Mouse (Mus musculus) gastrocnemius, postnatal 25 days (tissue): ENCODE measurements around the gene Ttpal. TPM values are rescaled to one million over a fixed set of nuclear protein-coding genes. Genes with fewer than 3 reads are reported as not detected.
A peak's percentile ranks its signal among the peaks of the same experiment; 100 is the strongest.
"Not testable (repeated sequence)": the region's sequence is repeated elsewhere in the genome, so short reads cannot be mapped to it uniquely, and the experiment has no call there.

Source experiments
- DNase-seq: peaks from one replicate; pipeline ENCODE4 v3.0.0; 2022
- total RNA-seq, 2 experiments: library from RNA; stranded (reverse); gene quantifications; 1 replicate in 1 of 2; 2 replicates in 1 of 2; pipeline ENCODE4 v1.2.3; 2021

Ttpal gene
- total RNA-seq, 2 experiments from 2014 or later: 4.8 to 5.6 TPM

DNA sequence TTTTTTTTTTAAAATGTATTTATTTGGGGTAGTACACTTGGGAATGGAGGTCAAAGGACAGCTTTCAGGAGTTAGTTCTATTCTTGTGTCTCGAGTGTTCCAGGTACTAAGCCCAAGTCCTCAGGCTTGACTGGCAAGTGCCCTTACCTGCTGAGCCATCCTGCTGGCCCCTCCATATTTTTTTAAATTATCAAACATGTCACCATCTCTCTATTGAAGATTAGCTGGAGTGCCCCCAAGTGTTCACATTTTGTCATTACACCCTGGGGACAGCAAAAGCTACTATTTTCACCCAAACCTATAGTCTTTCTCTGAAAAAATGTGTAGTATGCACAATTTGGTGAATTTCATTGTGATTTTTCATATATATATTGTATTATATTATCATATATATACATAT lies 10.0 kb upstream of the Ttpal start:
- no peak for DNase-seq

DNA sequence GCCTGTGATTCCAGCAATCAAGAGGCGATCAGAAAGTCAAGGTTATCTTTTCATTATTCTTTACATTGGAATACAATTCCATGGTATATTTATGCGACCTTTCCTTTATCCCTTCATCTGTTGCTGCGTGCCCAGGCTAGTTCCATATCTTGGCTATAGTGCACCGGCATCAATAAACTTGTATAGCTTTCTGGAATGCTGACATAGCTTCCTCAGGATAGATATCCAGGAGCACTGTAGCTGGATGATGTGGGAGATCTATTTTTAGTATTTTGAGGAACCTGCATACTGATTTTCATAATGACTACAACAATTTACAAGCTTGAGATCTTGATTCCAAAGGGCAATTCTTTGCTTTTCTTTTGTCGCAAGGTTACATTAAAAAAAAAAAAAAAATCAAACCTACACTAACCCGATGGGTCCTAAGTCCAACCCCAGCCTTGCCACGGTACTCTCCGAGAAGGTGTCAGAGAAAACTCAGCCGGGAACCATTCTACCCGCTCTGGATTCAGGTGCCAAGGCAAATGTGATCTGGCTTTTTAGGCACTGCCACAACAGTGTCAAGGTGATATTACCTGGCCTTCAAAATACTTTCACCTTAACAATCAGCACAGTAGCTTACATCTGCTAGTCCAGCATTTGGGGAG lies 8.4 kb upstream of the Ttpal start:
- no peak for DNase-seq

DNA sequence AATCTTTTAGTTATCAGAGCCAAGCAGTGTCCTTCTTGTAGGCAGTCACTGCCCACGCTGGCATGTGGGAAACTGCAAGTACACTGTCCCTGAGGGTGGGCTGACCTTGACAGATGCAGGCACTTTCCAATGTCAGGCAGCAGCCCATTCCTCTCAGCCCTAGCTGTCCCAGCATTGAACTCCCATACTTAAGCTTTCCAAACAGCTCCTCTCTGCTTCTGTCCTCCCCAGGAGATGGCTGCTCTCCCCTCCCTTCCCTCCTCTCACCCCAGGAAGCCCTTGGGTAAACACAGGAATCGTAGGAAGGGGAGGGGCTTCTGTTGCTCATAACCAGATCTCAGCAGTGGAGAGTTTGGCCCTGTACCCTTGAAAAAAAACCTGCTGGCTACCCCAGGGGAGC lies 7.0 kb upstream of the Ttpal start:
- peak; percentile 48 for DNase-seq

DNA sequence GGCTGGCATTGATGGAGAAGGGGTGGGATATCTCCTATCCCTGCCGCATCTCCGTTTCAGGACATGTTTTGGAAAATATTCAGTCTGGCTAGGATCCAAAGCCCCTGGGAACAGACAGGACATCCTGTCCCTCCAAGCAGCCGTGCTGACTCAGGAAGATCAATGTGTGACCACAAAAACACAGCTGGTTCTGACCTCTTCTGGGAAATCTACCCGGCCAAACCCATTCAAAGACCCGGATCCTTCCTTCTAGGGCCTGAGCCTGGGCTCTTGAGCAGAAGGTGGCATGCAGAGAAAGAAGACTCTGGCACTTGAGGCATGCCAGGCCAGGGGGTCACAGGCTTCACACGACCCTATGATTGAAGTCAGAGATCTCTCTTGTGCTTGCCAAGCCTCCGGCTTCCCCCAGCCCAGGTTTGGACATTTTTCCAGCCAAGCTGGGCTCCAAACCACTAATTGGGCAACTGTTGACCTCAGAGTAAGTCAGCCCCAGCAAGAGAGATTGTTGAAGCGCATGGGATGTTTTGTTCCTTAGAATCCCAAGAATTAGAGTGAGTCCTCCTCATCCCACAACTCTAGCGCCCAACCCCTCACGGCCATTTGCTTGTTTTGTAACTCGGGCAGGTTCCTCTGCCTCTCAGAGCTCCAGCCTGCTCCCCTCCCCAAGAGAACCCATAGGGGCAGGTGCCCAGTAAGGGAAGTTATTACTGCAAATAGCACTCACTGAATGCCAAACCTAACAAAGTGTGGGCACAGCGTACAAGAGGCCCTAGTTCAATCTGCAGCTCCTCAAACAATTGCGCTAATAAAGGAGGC lies 5.8 kb upstream of the Ttpal start:
- peak; percentile 82 for DNase-seq

DNA sequence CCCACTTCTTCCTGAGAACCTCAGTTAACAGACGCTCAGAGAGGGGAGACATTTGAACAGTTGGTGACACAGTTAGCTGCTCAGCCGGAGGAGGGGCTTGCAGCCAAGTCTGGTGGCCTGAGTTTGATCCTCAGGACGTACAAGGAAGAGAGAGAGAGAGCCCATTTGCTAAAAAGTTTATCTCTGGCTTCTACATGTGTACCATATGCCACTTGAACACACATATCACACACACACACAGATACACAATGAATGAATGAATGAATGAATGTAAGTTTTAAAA lies 5.3 kb upstream of the Ttpal start:
- DNase-seq: no peak

DNA sequence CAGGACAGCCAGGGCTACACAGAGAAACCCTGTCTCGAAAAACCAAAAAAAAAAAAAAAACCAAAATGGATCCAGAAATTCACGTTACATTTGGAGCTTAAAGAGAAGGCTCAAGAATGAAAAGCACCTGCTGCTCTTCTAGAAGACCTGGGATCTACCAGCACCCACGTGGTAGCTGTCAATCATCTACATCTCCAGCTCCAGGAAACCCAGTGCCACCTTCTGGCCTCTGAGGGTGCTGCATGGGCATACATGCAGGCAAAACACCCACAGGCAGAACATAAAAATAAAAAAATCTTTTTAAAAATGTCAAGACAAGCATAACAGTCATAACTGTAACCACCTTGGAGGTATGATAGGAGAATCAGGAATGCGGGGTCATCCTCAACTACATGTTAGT lies 4.5 kb upstream of the Ttpal start:
- no peak for DNase-seq

DNA sequence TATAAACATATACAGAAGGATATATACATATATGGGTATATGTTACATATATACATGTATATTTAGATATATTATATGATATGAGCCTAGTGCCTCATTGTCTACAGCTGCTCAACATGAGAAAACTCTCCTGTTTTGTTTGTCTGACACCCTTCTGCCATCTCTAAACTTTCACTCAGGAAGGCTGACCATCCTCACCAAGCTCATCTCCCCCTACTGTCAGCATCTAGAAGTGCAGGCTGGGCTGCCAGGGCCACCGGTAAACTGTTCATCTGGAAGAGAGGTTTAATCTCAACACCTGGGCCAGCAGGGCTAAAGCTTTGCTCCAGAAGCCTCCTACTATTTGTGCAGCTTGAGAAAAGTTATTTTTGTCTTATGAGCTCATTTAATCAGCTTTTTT lies 2.9 kb upstream of the Ttpal start:
- peak; percentile 41 for DNase-seq

DNA sequence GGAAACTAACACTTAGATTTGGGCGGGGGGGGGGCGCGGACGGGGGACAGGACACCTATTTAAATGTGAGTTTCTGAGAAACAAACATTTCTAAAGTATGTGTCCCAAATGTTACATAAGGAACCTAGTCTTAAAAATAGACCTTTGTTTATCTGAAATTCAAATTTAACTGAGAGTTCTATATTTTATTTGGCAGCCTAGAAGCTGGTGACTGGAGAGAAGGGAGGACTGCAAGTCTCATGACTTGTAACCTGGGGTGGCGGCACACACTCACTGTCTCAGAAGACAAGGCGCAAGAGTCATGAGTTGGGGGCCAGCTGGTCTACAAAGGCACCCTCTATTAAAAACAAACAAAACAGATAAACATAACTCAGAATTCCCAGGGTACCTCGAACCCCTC lies 1.0 kb upstream of the Ttpal start:
- DNase-seq: no peak

DNA sequence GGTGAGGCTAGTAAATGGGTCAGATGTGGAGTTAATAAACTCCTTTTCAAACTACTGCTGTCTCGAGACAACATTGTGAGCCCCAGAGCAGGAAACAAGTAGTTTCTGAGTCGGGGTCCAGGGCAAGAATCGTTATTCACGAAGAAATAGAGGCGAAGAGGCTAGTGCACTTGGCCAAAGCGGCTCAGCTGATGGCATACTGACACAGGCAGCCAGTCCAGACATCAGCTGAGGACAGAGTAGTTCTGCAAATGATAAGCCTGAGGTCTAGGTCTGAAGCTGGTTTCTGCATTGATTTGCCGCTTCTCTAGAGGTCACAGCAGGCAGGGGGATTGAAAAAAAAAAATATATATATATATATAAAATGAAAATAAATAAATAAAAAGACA lies 408 bp upstream of the Ttpal start:
- no peak for DNase-seq

DNA sequence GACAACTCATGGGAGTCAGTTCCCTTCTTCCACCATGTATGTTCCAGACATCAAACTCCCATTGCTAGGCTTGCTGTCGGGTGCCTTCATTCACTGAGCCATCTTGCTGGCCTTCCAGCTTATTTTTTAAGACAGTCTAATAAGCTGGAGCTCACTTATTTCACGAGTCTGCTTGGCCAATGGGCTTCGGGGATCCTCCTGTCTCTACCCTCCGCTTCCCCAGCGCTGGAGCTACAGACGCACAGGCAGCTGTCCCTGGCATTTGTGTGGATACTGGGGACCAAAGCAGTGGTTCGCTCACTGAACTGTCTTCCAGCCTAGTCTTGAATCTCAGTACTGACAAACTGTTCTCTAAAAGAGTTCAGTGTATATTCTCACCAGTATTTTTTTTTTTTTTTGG lies 4.0 kb downstream of the Ttpal start:
- DNase-seq: no peak

DNA sequence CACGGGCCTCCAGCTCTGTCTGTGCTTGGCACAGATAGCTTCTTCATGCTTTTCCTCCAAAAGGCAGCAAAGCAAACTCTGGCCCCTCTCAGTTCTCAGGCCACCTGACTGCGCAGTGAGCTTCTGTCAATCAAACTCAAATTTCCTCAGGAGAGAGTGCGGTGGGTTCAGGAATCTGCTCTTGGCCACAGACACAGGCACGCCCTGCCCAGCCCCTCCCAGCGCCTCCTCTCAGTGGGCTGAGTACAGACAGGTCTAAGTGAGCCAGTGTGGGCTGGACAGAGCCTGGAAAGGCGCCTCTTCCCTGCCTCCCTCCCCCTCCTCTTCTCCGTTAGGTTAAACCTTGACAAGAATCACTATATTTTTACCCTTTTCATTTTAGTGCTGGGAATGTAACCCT lies 5.9 kb downstream of the Ttpal start:
- DNase-seq: no peak

DNA sequence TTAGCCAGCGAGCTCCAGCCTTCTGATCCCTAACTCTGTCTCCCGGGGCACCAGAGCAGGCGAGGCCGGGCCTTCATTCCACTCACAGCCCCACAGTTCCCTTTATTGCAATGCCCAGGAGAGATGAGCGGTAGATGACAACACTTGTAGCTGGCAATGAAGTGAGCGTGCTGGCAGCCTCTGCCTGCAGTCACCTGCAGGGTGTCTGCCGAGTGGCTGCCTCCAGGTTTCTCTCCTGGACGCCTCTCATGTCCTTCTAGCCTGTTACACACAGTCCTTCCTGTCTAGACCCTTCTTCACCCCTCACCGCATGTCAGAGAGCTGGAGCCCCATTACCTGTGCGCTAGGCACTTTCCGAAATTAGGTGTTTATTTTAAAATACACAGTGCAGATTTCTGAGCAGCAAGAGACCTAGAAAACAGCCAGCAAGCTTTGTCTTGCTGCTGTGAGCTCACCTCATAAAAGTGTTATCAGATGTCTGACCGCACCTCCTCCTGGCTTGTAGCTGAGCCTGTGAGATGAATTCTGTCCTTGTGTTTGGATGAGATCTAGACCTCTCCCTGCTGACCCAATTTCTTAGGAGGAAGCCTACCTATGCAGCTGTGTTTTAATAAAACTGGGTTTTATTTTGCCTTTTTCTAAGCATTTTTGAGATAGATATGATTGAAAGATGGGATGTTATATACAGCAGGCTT lies 7.3 kb downstream of the Ttpal start:
- no peak for DNase-seq

DNA sequence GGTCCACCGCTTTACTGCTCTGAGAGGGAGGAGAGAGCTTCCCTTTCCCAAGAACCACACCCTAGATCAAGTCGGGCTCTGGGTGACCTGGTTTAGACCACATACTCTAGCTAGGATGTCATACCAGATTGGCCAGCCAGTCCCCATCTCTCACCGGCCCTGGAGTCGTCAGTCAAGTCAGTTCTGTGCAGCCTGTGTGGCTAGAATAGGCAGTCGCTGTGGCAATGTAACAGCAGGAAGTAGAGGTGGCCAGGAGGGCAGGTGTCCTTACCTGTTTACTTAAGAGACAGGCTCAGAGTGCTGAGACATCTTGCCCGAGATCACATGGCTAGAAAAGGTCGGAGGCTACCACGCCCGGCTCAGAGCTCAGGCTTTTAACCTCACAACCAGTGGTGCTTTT lies 9.1 kb downstream of the Ttpal start:
- DNase-seq: no peak

DNA sequence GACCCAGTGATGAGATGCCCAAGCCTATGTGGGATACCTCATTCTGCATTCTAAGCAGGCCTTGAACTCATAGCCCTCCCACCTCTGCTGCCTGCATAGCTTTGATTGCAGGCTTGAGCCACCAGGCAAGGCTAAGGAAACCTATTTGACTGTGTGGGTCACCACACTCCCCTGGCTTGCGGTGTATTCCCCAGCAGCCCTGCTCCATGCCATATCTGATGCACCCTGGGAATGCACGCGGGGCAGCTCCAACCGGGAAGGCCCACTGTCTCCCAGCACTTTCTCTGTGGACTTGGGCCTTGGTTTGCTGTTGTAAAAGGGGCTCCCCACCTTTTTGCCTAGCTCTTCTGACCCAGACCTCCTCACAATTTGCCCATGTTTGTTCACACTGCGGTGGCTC lies 11.1 kb downstream of the Ttpal start:
- no peak for DNase-seq

DNA sequence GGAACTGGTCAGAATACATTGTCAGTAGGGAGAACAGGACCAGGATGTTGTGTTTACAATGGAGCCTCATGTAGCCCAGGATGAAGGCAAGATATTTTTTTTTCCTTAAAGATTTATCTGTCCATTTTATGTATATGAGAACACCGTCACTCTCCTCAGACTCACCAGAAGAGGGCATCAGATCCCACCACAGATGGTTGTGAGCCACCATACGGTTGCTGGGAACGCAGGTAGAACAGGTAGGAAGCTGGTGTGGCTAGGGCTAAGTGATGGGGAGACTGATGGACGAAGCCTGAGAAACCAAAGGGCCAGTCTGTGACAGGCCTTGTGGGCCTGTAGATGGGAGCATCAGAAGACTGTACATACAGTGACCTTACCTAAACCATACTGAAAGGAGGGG lies 11.9 kb downstream of the Ttpal start:
- no peak for DNase-seq

DNA sequence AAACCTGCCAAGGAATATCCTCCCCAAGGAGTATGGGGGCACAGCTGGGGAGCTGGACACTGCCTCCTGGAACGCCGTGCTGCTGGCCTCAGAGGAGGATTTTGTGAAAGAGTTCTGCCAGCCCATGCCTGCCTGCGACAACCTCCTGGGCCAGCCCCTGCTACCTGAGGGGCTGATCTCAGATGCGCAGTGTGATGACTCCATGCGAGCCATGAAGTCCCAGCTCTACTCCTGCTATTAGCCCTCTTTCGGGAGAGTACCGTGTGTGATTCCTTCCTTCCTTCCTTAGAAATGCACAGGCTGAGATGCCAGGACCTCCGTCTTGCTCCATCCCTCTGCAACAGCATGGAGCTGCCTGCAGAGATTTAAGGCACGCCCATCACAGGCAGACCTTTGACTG lies 13.3 kb downstream of the Ttpal start:
- DNase-seq: no peak

DNA sequence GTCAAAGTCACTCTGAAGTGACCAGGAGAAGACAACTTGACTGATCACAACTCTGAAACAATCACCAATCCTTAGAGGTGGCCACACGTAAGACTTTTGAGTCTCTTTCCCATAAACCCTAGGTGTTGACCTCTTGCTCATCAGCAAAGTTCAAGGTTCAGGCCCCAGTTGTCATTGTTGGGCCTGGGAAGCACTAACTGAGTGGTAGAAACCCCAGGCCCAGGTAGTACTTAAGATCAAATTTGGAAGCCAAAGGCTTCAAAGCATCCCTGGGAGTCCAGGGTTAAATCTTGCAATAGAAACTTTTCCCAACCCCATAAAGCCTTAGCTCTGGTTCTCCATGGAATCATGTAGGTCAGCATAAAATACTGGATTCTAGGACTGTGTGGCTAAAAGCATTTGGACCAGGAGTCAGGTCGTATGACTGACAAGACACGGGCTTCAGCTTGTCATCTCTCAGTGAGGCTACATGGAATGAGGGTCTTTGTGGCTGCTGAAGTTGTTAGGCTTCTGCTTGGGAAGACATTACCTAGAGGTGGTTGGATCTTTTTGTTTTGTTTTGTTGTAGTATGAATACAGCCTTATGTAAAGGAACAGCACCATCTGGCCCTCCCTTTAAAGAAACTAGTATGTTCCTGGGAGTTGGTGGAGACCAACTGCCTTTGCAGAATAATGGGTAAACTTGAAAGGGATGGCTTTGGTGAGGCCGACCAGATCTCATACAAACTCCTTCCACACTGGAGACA lies 14.0 kb downstream of the Ttpal start:
- DNase-seq: no peak

DNA sequence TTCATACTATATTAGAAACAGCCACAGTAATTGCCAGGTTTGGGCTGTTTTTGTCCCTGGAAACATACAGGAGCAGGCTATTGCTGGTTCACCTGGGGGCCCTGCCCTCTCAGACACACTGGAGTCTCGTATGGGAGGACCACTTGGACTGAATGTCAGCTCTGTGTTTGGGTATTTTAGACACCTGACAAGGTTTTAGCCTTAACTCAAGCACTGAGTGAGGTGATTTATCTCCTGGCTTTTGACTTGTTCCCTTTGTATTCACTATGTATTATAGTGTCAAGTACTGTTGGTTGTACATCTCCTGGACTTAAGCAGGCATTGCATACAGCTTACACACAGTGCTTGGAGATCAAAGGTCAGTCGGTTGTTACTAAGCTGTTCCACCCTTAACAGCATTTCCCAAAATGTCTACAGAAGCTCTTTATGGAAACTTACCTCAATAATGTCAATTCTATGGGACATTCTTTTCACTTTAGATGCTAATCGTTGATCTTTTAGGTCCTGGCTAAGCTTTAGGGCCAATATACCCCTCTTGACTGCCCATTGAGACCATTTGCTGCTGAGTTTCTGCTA lies 14.6 kb downstream of the Ttpal start:
- no peak for DNase-seq

DNA sequence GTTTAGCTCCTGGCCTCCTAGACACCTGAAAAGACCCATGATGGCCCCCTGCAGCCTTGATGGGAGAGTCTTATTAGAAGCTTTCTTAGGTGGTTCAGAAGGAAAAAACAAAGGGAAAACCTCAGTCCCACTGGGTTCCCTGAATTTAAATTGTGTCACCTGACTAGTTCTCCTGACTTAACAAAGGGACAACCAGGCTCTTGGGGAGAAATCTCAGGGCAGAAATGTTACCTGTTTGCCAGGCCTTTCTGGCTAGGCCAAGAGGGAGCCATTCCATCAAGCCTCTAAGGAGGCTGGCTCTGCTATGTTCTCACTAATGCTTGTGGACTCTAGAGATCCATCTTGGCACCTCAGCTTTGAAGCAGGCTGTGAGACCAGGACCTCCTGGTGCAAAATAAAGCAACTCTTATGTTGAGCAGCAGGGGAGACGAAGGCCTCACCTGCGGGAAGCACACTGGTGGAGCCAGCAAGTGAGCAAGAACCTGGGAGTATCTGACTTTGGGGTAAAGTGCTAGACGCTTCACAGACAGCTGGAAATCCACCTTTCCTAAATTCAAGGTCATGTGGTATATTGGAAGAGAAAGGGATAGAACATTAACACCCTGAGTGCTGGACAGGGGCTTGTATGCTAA lies 15.2 kb downstream of the Ttpal start:
- DNase-seq: no peak

DNA sequence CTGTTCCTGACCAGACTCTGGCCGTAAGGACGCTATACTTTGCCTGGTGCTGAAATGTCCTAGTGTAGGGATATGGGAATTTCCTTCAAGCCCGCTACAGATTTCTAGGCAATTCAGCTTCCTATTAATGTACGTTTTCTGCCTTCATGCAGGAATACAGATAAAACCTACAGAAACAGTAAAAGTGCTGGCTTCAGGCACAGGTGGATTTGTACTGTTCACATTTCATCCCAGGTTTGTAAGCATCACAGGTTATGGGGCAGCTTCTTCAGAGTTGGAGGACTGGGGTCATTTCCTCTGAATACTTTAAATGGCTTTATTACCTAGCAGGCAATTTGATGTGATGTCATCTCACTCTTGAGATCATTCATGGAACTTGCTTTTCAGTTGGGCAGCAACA lies 15.8 kb downstream of the Ttpal start:
- no peak for DNase-seq

DNA sequence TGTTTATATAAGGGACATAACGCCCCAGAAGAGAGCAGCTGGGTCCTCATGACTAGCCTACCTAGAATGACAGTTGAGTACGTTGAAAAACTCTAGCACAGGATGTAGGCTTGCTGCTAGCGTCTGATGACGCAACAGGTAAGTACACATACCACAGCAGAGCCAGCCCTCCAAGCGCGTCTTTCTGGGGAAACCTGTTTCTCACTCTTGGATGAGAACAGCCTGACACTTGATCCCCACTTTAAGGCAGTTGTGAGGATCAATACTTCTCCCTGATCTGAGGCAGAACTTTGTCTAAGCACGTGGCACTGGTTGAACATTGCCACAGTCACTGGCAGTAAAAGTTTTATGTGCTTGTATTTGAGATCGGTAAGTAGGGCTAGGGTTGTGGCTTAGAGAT lies 18.3 kb downstream of the Ttpal start:
- no peak for DNase-seq

DNA sequence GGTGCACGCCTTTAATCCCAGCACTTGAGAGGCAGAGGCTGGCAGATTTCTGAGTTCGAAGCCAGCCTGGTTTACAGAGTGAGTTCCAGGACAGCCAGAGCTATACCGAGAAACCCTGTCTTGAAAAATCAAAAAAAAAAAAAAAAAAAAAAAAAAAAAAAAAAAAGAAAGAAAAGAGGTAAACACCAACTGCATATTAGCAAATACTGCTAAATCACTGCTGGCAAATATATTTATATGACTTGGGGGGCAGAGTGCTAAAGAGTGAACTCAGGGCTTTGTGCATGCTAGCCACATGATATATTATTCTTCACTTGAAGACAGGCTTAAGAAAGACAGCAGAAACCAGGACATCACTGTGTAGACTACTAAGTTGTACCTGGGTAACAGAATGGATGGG lies 19.3 kb downstream of the Ttpal start:
- DNase-seq: not testable (repeated sequence)
